Mouse (Mus musculus) brain, embryonic 14.5 days (tissue): ENCODE results near the gene Ubqln1.

ENCODE experiments used
- CTCF ChIP-seq: fragments of 200-500 bp; IDR thresholded peaks from 2 replicates; pipeline ENCODE4 v1.5.1; 2012; ENCODE audit warnings: inconsistent platforms, mild to moderate bottlenecking, moderate library complexity, borderline replicate concordance; ENCODE audit not compliant: insufficient read depth, insufficient read length; ENCODE audit errors: extremely low read depth
- POLR2A ChIP-seq: fragments of 200-500 bp; IDR thresholded peaks from 2 replicates; pipeline ENCODE4 v1.6.1; 2012; ENCODE audit warnings: mild to moderate bottlenecking, inconsistent platforms, borderline replicate concordance; ENCODE audit not compliant: poor library complexity, insufficient read depth, insufficient read length, severe bottlenecking; ENCODE audit errors: extremely low read depth

- no peak for TF ChIP-seq CTCF
- TF ChIP-seq POLR2A = no peak
Observed at GRCm38 (mm10) chr13:58194908-58195307, 20.5 kb downstream of the Ubqln1 start.
